Mouse (Mus musculus): ENCODE data around the gene Lgr6.

The Lgr6 gene

GRCm38 (mm10) chr1:135085296-135085871, 19.7 kb downstream of the Lgr6 start:
- no peak for DNase-seq (ENCODE audit: extremely low read depth, insufficient read length, low spot score)

- DNase-seq (ENCODE audit: extremely low read depth, insufficient read length, low spot score) = peak; percentile 63
Observed at GRCm38 (mm10) chr1:135083465-135083864, 21.6 kb downstream of the Lgr6 start.

GRCm38 (mm10) chr1:135082267-135082666, 22.8 kb downstream of the Lgr6 start:
- no peak for DNase-seq (ENCODE audit: extremely low read depth, insufficient read length, low spot score)

DNA sequence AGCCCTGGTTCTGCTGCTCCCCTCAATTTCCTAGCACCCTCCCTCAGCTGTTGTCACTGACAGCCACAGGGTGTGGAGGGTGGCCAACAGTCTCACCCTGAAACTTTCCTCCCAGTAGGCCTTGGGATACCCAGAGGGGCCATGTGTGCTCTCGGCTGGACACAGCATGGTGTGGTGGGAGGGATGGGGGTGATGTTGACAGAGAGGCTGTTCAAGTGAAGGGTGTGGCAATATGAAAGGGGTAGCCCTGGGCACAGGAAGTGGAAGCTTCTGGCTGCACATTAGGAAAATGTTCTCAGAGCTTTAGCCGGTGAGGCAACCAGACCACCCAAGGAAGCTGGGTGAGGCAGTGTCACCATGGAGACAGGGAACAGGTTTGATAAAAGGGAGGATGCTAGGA, 26.1 kb downstream of the Lgr6 start:
- no peak for DNase-seq (ENCODE audit: extremely low read depth, insufficient read length, low spot score)

GRCm38 (mm10) chr1:135076470-135076869, 28.6 kb downstream of the Lgr6 start:
- no peak for DNase-seq (ENCODE audit: extremely low read depth, insufficient read length, low spot score)

DNA sequence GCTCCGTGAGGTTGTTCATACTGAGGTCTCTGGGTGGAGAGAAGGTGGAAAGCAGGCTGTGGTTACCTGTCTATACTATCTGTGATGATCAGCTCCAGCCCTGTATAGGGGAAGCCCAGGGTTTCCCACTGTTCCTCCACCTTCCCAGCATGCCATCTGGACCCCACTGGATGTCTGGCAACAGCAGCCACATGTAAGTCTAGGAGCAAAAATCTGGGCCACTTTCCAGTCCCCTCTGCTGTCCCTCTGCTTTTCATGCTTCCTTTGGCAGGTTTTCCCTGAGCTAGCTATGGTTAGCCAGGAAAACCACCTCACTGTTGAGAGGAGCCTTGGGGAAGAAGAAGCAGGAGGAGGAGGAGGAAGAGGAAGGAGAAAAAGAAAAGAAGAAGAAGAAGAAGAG, 29.8 kb downstream of the Lgr6 start:
- DNase-seq (ENCODE audit: extremely low read depth, insufficient read length, low spot score) = no peak

DNA sequence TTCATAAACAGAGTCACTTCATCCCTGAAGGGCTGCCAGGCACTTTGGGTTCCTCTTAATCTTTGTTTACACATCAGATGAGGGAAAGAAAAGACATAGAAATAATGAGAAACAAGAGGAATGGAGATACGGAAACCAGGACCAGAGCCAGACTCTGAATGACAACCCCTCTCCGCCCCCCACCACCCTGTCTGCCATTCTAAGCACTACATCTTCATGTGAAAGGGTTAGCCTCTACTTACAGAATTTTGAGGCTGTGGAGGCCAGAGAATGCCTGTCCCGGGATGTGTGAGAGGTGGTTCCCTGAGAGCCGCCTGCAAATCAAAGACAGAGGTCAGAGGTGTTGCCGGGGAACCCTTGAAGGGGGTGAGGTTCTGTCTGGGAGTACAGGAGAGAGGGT, 32.4 kb downstream of the Lgr6 start:
- no peak for DNase-seq (ENCODE audit: extremely low read depth, insufficient read length, low spot score)

GRCm38 (mm10) chr1:135069841-135070240, 35.2 kb downstream of the Lgr6 start:
- DNase-seq (ENCODE audit: extremely low read depth, insufficient read length, low spot score) = no peak

DNA sequence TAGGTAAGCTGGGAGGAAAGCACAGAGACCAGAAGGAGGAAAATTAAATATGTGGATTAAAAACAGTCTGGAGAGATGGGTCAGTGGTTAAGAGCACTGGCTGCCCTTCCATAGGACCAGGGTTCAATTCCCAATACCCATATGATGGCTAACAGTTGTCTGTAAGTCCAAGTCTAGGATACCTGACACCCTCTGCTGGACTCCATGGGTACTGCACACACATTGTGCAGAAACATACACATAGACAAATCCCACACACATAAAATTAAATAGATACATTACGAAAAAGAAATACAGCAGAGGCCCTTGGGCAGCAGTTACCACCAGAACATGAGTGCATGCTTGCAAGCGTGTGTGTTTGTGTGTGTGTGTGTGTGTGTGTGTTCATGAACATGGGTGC, 40.6 kb downstream of the Lgr6 start:
- DNase-seq (ENCODE audit: extremely low read depth, insufficient read length, low spot score) = no peak

DNA sequence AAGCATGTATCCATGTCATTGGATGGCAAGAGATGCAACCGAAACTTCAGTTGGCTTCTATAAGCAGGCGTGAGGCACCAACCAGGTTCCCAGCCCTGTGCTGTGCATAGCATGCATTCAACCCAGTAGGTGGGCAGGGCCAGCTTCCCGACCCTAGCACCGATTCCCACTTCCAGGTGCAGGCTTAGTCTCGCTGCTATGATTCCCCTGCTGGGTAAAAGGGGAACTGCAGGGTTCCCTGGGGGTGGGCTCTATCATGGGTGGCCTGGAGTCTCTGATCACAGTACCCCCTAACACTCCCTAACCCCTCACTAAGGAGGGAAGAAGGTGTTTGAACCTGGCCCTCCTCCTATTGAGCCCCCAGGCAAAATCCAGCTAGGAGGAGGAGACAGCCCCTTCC, 42.1 kb downstream of the Lgr6 start:
- DNase-seq (ENCODE audit: extremely low read depth, insufficient read length, low spot score) = no peak

- DNase-seq (ENCODE audit: extremely low read depth, insufficient read length, low spot score) = no peak
Observed at GRCm38 (mm10) chr1:135061300-135061699, 43.8 kb downstream of the Lgr6 start.

GRCm38 (mm10) chr1:135060174-135060573, 44.9 kb downstream of the Lgr6 start:
- DNase-seq (ENCODE audit: extremely low read depth, insufficient read length, low spot score) = no peak

GRCm38 (mm10) chr1:135056901-135057300, 48.2 kb downstream of the Lgr6 start:
- no peak for DNase-seq (ENCODE audit: extremely low read depth, insufficient read length, low spot score)

GRCm38 (mm10) chr1:135054121-135054520, 51.0 kb downstream of the Lgr6 start:
- no peak for DNase-seq (ENCODE audit: extremely low read depth, insufficient read length, low spot score)

- DNase-seq (ENCODE audit: extremely low read depth, insufficient read length, low spot score) = no peak
Observed at GRCm38 (mm10) chr1:135044439-135044838, 60.6 kb downstream of the Lgr6 start.

- DNase-seq (ENCODE audit: extremely low read depth, insufficient read length, low spot score) = no peak
Observed at GRCm38 (mm10) chr1:135036297-135036696, 68.8 kb downstream of the Lgr6 start.

GRCm38 (mm10) chr1:135032658-135033057, 72.4 kb downstream of the Lgr6 start:
- DNase-seq (ENCODE audit: extremely low read depth, insufficient read length, low spot score) = no peak

- DNase-seq (ENCODE audit: extremely low read depth, insufficient read length, low spot score) = no peak
Observed at GRCm38 (mm10) chr1:135030121-135030520, 75.0 kb downstream of the Lgr6 start.

GRCm38 (mm10) chr1:135026275-135026674, 78.8 kb downstream of the Lgr6 start:
- DNase-seq (ENCODE audit: extremely low read depth, insufficient read length, low spot score) = no peak

GRCm38 (mm10) chr1:135023583-135023982, 81.5 kb downstream of the Lgr6 start:
- no peak for DNase-seq (ENCODE audit: extremely low read depth, insufficient read length, low spot score)

DNA sequence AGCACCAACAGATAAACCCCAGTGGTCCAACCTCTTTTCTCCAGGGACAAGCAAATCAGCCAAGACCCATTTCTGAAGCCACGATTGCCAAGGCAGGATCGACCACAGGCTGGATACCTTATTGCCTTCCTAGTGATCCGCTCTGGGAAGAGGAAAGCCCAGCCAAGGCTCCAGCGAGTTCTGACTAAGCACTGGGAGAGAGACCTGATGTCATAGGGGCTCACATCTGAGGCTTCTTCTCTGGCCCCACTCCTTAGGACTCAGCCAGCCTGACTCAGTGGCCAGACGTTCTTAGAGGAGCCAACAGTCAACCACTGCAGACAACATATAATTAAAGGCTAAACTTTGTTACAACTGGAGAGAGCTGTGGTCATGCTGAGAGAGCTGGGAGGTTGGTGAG, 83.1 kb downstream of the Lgr6 start:
- DNase-seq (ENCODE audit: extremely low read depth, insufficient read length, low spot score) = peak; percentile 52

DNA sequence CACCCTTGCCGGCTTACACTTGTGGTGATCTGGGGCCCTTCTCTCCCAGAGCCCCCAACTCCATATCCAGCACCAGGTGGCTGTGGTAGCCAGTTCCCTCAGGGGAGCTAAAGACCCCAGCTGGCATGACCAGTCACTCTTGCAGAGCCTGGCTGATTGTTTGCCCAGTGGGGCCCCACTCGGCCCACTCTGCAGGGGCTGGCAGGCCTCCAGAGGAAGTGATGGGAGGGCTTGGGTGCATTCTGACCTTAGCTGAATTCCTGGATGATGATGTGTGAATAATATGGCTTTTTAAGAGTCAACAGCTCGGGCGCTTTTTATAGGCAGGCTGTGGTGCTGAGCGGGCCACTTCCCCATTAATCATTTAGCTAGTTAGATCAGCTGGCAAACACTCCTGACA, 84.1 kb downstream of the Lgr6 start:
- peak; percentile 71 for DNase-seq (ENCODE audit: extremely low read depth, insufficient read length, low spot score)

DNA sequence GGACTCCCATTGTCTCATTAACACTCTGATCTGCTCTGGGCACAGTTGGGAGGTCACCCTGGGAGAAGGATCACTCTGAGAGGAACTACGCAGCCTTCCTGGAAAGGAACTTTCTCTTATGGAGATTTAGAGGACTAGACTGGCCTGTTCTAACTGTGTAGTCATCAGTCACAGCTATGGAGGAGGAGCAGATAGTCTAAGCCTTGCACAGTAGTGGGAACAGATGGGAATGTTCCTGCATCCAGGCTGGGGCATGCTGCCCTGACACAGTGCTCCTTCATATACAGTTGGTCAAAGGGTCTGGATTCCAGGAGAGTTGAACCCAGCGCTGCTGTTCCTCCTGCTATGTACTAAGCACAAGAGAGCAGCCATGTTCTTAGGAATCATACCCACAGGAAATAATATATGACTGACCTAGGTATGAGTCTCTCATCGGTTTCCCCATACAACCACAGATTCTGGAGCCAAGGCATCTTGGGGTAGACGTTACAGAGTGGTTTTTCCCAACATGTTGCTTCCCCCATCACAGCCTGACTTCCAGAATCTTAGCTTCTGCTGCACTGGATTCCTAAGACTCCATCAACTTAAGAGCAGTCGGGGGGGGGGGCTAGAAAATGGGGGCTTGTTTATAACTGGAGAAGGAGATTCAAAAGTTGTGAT, 84.7 kb downstream of the Lgr6 start:
- DNase-seq (ENCODE audit: extremely low read depth, insufficient read length, low spot score) = no peak
